Mouse (Mus musculus) forebrain, embryonic 14.5 days (tissue): ENCODE results near the gene Swi5. TPM values are rescaled to one million over a fixed set of nuclear protein-coding genes. Genes with fewer than 3 reads are reported as not detected.
A peak's percentile ranks its signal among the peaks of the same experiment; 100 is the strongest.
"Not testable (repeated sequence)": the region's sequence is repeated elsewhere in the genome, so short reads cannot be mapped to it uniquely, and the experiment has no call there.

ENCODE experiments used
- ATAC-seq: fragments of 200-750 bp; cut with Nextera tagmentation; 2 replicates; pipeline ENCODE4 v1.8.0; 2017; ENCODE audit warnings: mild to moderate bottlenecking, moderate library complexity
- DNase-seq: peaks from one replicate; pipeline ENCODE4 v3.0.0-alpha.2; 2015; ENCODE audit warnings: low spot score
- H3K27ac ChIP-seq: fragments of 300-500 bp; sonication (generic); 2 replicates; pipeline ENCODE4 v1.5.1; 2014; ENCODE audit warnings: low read depth, mild to moderate bottlenecking, control low read depth, low read length, moderate library complexity
- H3K27me3 ChIP-seq: fragments of 300-500 bp; sonication (generic); replicated peaks from 2 replicates; pipeline ENCODE4 v1.6.1; 2014; ENCODE audit warnings: low read length, control low read depth, mixed read lengths; ENCODE audit not compliant: control insufficient read depth, insufficient read depth
- H3K36me3 ChIP-seq: fragments of 300-500 bp; sonication (generic); 2 replicates; pipeline ENCODE4 v1.6.1; 2014; ENCODE audit warnings: low read length, control low read depth; ENCODE audit not compliant: control insufficient read depth, insufficient read depth
- H3K4me1 ChIP-seq: fragments of 300-500 bp; sonication (generic); 2 replicates; pipeline ENCODE4 v1.6.1; 2014; ENCODE audit warnings: antibody characterized with exemption, low read length, control low read depth; ENCODE audit not compliant: control insufficient read depth, insufficient read depth
- H3K4me2 ChIP-seq: fragments of 300-500 bp; sonication (generic); 2 replicates; pipeline ENCODE4 v1.6.1; 2014; ENCODE audit warnings: mild to moderate bottlenecking, control low read depth, low read length
- H3K4me3 ChIP-seq: fragments of 300-500 bp; sonication (generic); 2 replicates; pipeline ENCODE4 v1.5.1; 2014; ENCODE audit warnings: low read depth, low read length, control low read depth
- H3K9ac ChIP-seq: fragments of 300-500 bp; sonication (generic); 2 replicates; pipeline ENCODE4 v1.6.1; 2014; ENCODE audit warnings: mild to moderate bottlenecking, low read length, control low read depth, moderate library complexity
- H3K9me3 ChIP-seq: fragments of 300-500 bp; sonication (generic); replicated peaks from 2 replicates; pipeline ENCODE4 v1.6.1; 2016; ENCODE audit warnings: low read length, control low read depth, mixed read lengths; ENCODE audit not compliant: control insufficient read depth
- WGBS: fragments of 180-500 bp; shearing (Covaris S2); extraction: QIAGEN DNeasy Blood & Tissue Kit; methylation state at CpG from one replicate; pipeline ENCODE4 v1.1.7; 2014; 5-methylcytosine and 5-hydroxymethylcytosine counted together
- polyA plus RNA-seq: library from polyadenylated mRNA; unstranded; fragments of >200 nt; fragmentation: Nextera tagmentation; extraction: Ambion mirVana; gene quantifications from 2 replicates; pipeline ENCODE4 v1.2.1, GENCODE M21; 2014

Gene Swi5
- polyA plus RNA-seq, 1 experiment from 2014 or later: 243 TPM

DNA sequence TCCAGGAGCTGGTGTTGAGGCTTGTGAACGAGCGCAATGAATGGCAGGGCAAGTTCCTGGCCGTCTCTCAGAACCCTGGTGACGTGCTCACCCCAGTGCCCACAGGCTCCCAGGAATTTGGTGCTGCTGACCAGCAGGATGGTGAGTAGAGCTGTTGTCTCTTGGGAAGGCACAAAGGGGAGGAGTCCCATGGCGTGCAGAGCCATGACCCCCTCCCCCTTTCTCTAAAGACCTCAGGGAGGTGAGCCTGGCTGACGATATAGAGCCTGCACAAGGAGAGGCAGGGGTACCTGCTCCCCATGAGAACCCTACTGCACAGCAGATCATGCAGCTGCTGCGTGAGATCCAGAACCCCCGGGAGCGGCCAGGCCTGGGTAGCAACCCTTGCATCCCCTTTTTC, 18.3 kb upstream of the Swi5 start:
- peaks cover 92% of the 10 kb centered on the region for H3K36me3 ChIP-seq
- no peak overlapping the region for H3K4me3 ChIP-seq
- H3K27me3 ChIP-seq: no peaks in the 10 kb centered on the region
- no peak overlapping the region for H3K27ac ChIP-seq
- 90% methylated on average over 9 of the region's 9 CpGs for WGBS
- no peaks in the 10 kb centered on the region for H3K9me3 ChIP-seq
- ATAC-seq (no peak), DNase-seq (no peak)
- peaks cover under 1% of the 10 kb centered on the region; the same call in 1 of the 2 replicates for H3K4me1 ChIP-seq
- H3K4me2 ChIP-seq: no peak overlapping the region
- H3K9ac ChIP-seq: no peak overlapping the region

DNA sequence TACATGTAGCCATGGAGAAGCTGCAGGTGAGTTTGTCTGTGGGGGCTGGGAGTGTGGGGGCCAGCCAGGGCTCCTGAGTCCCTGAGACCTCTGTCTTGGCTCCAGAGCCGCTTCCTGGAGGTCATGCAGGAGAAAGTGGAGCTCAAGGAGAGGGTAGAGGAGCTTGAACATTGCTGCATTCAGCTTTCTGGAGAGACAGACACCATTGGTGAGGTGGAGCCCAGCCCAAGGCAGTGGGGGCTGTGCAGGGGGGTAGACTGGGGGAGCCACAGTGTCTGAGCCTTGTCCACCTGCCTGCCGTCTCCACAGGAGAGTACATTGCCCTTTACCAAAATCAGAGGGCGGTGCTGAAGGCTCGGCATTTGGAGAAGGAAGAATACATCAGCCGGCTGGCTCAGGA, 17.8 kb upstream of the Swi5 start:
- Histone ChIP-seq H3K27me3 (no peaks in the 10 kb centered on the region), H3K4me1 (no peaks in the 10 kb centered on the region), H3K9ac (no peak overlapping the region), H3K4me2 (no peak overlapping the region), H3K36me3 (peaks cover 96% of the 10 kb centered on the region), H3K27ac (no peak overlapping the region), H3K9me3 (no peaks in the 10 kb centered on the region), H3K4me3 (no peak overlapping the region)
- no peak for DNase-seq
- 96% methylated on average over 5 of the region's 5 CpGs for WGBS
- no peak for ATAC-seq

DNA sequence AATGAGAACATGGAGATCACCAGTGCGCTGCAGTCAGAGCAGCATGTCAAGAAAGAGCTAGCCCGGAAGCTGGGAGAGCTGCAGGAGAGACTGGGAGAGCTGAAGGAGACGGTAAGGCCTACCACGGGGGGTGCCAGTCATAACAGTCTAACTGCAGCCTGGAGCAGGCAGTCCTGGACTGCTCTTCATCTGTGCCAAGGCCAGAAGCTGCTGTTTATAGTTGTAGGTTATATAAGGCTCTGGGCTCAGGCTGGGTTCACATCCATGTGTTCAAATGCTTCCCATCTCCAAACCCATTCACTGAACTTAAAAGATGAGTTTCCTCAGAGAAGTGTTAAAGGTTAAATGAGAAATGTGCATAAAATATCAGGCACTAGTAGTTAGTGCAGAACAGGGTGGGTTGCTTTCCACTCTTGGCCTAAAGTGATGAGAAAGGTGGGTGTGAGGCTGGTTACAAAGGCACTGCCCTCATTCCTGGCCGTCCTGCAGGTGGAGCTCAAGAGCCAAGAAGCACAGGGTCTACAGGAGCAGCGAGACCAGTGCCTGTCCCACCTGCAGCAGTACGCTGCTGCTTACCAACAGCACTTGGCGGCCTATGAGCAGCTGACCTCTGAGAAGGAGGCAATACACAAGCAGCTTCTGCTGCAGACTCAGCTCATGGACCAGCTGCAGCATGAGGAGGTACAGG, 16.4 kb upstream of the Swi5 start:
- H3K9me3 ChIP-seq: no peaks in the 10 kb centered on the region
- 55% methylated on average over 8 of the region's 8 CpGs for WGBS
- ATAC-seq: peak; percentile 52
- no peak overlapping the region for H3K4me2 ChIP-seq
- no peaks in the 10 kb centered on the region for H3K27me3 ChIP-seq
- H3K36me3 ChIP-seq: peaks cover 94% of the 10 kb centered on the region
- peak; percentile 51 for DNase-seq
- no peak overlapping the region for H3K9ac ChIP-seq
- H3K4me1 ChIP-seq: no peaks in the 10 kb centered on the region
- H3K27ac ChIP-seq: no peak overlapping the region
- H3K4me3 ChIP-seq: no peak overlapping the region

DNA sequence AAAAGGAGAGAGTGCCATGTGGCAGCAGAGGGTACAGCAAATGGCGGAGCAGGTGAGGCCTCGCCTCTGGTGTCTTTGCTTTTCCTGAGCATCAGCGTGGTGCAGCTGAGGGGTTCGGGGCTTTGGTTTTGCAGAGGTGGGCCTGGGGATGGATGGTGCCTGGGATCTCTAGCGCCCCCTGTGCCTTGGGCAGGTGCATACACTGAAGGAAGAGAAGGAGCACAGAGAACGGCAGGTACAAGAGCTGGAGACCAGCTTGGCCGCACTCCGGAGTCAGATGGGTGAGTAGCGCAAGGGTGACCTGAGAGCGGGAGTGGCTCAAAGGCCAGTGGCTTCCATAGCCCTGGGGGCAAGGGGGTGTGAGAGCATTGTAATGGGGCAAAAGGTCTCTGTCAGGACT, 15.1 kb upstream of the Swi5 start:
- no peak overlapping the region for H3K4me3 ChIP-seq
- H3K4me2 ChIP-seq: no peak overlapping the region
- no peaks in the 10 kb centered on the region for H3K9me3 ChIP-seq
- no peak for DNase-seq
- peaks cover 94% of the 10 kb centered on the region for H3K36me3 ChIP-seq
- H3K4me1 ChIP-seq: no peaks in the 10 kb centered on the region
- no peak for ATAC-seq
- H3K9ac ChIP-seq: no peak overlapping the region
- no peaks in the 10 kb centered on the region for H3K27me3 ChIP-seq
- H3K27ac ChIP-seq: no peak overlapping the region
- 92% methylated on average over 10 of the region's 10 CpGs for WGBS

DNA sequence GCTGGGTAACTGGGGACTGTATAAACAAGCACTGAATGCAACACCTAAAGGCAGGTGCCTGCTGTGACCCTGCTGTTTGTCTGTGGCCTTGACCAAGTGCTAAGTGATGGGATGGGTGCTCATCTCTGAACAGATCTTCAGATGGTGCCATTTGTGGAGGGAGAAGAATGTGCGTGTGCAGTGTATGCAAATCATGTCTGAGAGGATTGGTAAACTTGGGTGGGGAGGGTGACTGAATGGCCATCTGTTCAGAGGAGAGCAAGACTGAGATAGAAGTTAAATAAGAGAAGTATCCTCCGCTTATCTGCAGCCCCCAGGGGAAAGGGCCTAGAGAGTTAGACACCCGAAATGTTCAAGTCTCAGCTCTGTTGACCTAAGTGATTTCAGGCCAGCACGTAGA, 11.6 kb upstream of the Swi5 start:
- Histone ChIP-seq H3K36me3 (peaks cover 75% of the 10 kb centered on the region), H3K27me3 (no peaks in the 10 kb centered on the region), H3K4me2 (no peak overlapping the region), H3K4me1 (no peaks in the 10 kb centered on the region), H3K27ac (no peak overlapping the region), H3K9me3 (no peaks in the 10 kb centered on the region), H3K9ac (no peak overlapping the region), H3K4me3 (no peak overlapping the region)
- ATAC-seq: no peak
- DNase-seq: no peak
- WGBS: 85% methylated on average over 4 of the region's 4 CpGs

DNA sequence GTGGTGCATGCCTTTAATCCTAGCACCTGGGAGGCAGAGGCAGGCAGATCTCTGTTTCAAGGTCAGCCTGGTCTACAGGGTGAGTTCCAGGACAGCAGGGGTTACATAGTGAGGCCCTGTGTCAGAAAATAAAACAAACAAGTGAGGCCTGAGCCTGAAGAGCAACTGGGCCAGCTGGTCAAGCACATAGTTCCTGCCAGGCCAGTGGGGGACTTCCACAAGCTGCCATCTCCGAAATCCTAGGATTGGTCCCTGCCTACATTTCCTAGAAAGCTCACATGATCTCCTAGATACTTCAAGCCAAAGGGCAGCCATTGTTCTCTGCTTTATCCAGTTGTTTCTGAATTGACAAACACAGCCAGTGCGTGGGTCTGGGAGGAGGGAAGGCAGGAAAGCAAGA, 8.0 kb upstream of the Swi5 start:
- not testable (repeated sequence) for H3K4me2 ChIP-seq, H3K27me3 ChIP-seq, H3K4me1 ChIP-seq, H3K4me3 ChIP-seq, H3K9me3 ChIP-seq, DNase-seq, ATAC-seq, H3K27ac ChIP-seq, H3K9ac ChIP-seq
- H3K36me3 ChIP-seq: peaks cover 63% of the 10 kb centered on the region
- 91% methylated on average over 2 of the region's 2 CpGs for WGBS

DNA sequence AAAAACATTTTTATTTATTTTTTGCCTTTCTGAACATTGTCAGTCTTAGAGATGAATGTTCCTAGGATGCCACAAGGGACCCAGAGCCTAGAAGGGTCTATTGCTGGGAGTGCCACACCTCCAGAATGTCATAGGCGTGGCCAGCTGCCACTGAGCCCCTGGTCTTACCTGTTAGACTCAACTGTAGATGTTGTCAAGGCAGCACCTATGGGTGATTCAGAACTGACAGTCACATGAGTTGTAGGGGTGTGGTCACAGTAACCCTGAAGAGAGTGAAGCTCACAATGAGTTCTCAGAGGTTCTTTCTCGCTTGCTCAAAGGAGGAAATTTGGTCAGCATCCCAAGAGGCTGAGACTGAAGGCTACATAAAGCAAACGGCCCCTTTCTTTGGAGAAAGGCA, 7.4 kb upstream of the Swi5 start:
- H3K4me1 ChIP-seq: no peaks in the 10 kb centered on the region
- no peaks in the 10 kb centered on the region for H3K27me3 ChIP-seq
- no peaks in the 10 kb centered on the region for H3K9me3 ChIP-seq
- DNase-seq (no peak), ATAC-seq (no peak)
- H3K4me2 ChIP-seq: no peak overlapping the region
- H3K9ac ChIP-seq: no peak overlapping the region
- H3K36me3 ChIP-seq: peaks cover 61% of the 10 kb centered on the region
- no peak overlapping the region for H3K4me3 ChIP-seq
- WGBS: 78% methylated on average over 3 of the region's 3 CpGs
- H3K27ac ChIP-seq: no peak overlapping the region

DNA sequence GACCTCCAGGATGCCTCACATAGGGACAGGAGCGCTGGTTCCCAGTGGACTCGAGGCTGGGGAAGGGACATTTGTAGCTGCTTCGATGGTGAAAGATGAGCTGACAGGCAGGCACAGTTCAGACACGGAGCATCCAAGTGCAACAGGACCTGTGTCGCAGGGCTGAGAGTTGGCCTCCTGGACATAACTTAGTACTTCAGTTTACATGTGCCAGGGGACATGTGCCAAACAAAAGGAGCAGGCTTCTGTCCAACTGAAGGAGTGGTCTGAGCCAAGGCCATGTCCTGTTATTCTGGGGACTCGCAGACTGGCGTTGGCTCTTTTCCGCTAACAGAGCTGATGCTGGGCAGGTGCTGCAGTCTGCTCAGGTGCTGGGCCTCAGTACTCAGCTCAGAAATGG, 6.5 kb upstream of the Swi5 start:
- H3K27ac ChIP-seq: no peak overlapping the region
- no peak overlapping the region for H3K4me3 ChIP-seq
- H3K36me3 ChIP-seq: peaks cover 51% of the 10 kb centered on the region
- DNase-seq (no peak), ATAC-seq (no peak)
- WGBS: 85% methylated on average over 8 of the region's 8 CpGs
- H3K9me3 ChIP-seq: no peaks in the 10 kb centered on the region
- H3K9ac ChIP-seq: no peak overlapping the region
- H3K4me2 ChIP-seq: no peak overlapping the region
- H3K4me1 ChIP-seq: peaks cover under 1% of the 10 kb centered on the region; the same call in 1 of the 2 replicates
- H3K27me3 ChIP-seq: no peaks in the 10 kb centered on the region

DNA sequence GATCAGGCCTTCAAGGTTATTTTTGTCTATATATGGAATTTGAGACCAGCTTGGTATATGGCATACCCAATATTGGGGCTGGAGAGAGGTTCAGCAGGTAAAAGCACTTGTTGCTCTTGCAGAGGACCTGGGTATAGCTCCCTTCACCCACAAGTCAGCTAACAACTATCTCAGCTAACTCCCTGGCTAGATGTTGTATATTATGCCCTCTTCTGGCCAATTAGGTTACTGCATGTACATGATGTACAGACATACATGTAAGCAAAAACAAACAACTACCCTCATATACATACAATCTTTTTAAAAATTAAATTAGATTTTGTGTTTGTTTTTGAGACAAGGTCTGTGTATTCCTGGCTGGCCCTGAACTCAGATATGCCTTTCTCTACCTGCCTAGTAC, 1.7 kb upstream of the Swi5 start:
- H3K9me3 ChIP-seq: no peaks in the 10 kb centered on the region
- peak; percentile 64 for DNase-seq
- H3K27me3 ChIP-seq: no peaks in the 10 kb centered on the region
- H3K36me3 ChIP-seq: peaks cover 36% of the 10 kb centered on the region
- H3K9ac ChIP-seq: no peak overlapping the region
- peaks cover 16% of the 10 kb centered on the region for H3K4me1 ChIP-seq
- peak overlapping the region; percentile 83; the same call in 1 of the 2 replicates for H3K4me2 ChIP-seq
- H3K27ac ChIP-seq: no peak overlapping the region
- no peak overlapping the region; the same call in 1 of the 2 replicates for H3K4me3 ChIP-seq
- no peak for ATAC-seq
